Mouse (Mus musculus) adrenal gland, postnatal 36 days (tissue): ENCODE data around the gene Kcnip1. TPM values are rescaled to one million over a fixed set of nuclear protein-coding genes. Genes with fewer than 3 reads are reported as not detected.

Source experiments
- DNase-seq, 2 experiments: peaks; one replicate each; pipeline ENCODE4 v3.0.0; 2021; ENCODE audit warnings: mixed read lengths in 1 of 2
- total RNA-seq, 2 experiments: library from RNA; stranded (reverse); gene quantifications; 2 replicates each; pipeline ENCODE4 v1.2.3; 2021

Gene Kcnip1
- total RNA-seq, 2 experiments from 2014 or later = 2.2 to 3.5 TPM

DNA sequence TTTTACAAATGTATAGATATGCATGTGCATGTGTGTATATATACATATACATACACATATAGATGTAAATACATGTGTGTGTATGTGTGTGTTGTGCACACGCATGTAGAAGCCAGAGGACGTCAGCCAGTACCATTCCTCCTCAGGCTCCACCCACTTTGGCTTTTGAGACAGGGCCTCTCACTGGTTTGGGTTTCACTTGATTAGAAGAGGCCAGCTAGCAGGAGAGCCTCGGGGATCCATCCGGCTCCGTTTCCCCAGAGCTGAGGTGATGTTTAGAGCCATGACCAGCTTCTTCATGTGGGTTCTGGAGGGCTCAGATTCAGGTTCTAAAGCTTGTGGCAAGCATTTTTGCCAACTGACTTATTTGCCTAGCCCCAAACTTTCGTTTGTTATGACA is 89.5 kb downstream of the Kcnip1 start:
- no peak for DNase-seq

DNA sequence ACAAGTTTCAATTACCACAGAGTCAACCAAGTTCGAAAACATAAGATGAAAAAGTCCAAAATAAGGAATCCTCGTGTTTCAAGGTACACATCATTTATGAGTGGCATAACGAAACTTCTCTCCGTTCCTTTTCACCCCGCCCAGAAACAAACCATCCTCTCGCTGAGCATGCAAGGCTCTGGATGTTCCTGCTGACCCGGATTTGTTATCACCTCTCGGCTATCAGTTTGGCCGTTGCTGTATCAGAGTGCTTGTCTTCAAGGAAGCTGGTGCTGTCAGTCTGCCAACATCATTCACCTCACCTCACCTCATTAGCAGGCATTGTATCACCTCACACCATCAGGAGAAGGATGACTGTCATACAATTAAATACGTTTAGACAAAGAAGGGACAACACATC is 90.6 kb downstream of the Kcnip1 start:
- no peak for DNase-seq

DNA sequence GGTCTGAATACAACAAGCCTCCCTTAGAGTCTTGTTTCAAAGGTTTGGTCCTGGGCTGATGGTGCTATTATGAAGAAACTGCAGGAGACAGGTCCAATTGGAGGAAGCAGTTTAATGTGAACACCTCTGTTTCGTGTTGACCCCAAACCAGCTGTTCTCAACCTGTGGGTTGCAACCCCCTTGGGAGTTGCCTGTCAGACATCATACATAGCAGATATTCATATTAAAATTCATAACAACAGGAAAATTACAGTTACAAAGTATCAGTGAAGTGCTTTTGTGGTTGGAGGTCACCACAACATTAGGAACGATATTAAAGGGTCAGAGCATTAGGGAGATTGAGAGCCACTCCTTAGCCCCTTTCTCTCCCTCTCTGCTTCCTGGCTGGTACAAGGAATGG is 91.2 kb downstream of the Kcnip1 start:
- DNase-seq = no peak

DNA sequence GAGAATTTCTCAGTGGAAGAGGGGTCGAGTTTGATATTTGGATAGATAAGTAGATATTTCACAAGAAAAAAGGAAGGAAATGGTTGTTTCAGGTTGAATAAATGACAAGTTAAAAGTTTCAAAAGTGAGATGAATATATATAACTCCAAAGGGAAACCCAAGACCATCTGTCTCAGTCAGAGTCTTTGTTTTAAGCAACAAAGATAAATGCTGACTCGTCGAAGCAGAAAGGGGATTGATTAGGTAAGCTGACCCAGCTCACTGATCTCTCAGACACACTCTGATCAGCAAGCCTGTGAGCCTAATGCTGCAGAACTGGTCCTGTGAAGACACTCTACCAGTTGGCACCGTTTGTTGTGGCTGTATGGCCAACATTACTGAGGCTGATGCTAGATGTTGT is 101.9 kb downstream of the Kcnip1 start:
- DNase-seq = no peak

DNA sequence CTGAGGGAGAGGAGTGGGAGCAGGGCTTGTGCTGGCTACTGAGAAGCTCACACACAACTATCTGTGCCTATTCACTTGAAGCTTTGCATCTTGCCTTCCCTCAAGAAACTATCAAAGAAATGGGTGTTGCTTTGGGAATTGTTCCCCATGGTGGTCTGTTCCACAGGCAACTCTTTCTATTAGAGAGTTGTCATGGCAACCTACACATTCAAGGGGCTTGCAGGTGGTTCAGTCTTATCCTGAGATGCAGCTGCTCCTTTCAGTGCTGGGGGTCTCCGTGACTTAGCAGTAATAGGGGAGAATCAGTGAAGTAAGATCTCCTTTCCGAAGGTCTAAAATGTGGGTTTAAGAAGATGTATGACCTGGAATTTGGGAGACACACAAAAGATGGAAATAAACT is 102.6 kb downstream of the Kcnip1 start:
- no peak for DNase-seq

DNA sequence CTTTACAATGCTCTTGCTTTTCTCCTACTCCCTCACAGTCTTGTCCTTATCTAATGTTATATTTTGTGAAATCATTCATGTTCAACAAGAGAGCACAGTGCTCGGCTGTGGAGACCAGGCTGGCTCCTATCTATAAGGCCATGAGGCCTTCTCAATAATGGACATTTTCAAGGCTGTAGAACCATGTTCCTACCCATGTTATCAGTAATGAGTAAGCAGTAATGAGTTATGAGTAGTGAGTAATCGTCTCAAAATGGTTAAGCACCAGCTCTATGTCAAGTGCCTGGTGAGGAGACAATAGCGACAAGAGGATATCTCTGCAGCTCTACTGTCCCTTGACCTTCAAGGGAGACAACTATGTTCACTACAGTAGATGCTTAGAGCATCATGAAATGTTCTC is 105.3 kb downstream of the Kcnip1 start:
- no peak for DNase-seq

DNA sequence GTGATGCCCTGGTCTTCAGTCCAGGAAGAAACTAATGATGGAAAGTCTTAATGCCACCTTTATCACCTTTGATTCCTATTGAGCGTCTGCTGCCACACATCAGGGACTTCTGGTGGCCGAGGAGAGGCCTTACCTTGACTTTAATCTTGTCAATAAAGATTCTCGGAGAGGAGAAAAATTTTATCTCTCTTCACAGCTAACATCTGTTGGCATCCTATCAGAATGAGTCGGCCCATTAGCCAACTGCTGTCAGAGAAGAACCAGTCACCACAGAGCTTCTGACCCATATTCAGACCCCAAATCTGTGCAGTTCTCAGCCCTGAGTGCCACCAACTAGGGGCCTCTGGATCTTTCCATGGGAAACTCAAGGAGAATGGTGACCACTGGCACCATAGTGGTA is 107.0 kb downstream of the Kcnip1 start:
- no peak for DNase-seq

DNA sequence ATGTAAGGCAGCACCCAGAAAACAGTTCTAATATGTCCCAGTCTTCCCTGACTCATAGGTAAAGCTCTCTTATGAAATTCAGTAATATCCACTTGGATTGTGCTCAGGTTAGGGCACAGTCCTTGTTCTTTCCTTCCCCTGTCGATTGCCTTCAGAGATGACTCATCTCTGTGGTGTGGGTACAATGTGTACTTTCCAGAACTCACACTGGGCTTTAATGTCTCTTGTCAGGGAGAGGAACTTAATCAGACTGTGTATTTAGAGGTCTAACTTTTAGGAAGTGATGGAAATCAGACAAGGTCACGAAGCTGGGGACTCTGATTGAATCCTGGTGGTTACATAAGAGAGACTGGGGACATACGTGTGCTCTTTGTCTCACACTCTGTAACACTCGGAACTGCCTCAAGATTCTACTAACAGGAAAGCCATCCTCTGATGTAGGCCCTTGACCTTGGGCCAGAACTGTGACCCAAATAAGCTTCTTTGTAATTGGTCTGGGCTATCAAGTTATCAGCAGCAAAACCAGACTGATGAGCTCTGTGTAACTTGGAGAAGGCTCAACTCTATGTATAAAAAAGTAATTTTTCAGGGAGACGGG is 110.1 kb downstream of the Kcnip1 start:
- DNase-seq = peak in 1 of 2 experiments; percentile 33

DNA sequence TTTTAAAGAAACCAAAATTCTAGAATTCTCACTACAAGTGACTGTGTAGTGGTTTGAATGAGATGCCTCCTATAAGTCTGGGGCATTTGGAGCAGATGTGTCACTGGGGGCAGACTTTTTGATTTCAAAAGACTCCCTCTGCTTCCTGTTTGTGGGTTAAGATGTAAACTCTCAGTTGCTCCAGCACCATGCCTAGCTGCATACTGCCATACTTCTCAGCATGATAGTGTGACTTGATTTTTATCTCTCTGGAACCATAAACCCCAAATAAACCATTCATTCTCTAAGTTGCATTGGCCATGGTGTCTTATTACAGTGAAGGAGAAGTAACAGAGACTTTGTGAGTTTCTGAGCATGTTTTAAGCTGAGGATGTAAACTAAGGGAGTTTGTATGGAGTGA is 118.0 kb downstream of the Kcnip1 start:
- no peak for DNase-seq

DNA sequence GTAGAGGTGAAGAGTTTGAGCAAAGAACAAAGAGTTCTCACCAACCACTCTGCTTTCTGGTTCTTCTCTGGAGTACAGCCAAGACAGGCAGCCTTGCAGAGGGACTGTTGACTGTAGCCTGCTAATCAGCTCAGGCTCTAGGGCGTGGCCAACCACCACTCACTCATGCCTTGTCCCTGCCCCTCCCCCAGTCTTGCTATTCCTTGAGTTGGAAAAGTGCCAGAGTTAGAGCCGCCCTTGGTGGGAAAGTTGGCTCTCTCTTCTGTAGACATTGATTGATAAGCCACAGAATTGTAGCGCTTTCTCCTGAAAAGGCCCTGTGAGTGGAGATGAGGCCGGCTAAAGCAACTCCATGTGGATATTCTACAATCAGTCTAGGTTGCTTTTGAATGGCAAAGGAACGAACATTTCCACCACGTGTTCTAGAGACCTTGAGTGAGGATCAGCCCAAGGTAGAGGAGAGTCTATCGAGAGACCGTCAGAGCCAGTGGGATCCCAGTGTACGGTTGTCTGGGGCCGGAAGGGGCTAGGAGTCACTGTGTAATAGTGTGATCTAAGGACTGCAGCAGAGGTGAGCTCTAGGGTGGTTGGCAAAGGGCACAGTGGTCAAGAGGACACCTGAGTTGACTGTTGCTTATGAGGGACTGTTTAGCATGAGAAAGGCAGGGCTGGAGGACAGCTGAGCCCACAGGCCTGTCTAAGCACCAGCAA is 119.7 kb downstream of the Kcnip1 start:
- peak; percentile 52 to 64 for DNase-seq

DNA sequence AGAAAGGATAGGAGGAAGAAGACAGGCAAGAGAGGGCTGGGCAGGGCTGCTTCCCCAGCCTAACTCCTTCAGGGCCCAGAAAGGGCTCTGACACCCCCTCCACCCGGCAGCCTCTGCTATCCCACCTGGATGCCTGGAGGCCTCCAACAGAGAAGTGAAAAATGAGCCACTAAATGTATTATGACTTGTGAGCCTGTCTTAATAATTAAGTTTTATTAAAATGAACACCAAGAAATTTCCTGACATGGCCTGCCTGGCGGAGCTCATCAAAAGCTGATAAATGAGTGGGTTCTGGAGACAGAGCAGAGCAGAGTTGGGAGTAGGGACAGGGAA is 120.3 kb downstream of the Kcnip1 start:
- no peak for DNase-seq

DNA sequence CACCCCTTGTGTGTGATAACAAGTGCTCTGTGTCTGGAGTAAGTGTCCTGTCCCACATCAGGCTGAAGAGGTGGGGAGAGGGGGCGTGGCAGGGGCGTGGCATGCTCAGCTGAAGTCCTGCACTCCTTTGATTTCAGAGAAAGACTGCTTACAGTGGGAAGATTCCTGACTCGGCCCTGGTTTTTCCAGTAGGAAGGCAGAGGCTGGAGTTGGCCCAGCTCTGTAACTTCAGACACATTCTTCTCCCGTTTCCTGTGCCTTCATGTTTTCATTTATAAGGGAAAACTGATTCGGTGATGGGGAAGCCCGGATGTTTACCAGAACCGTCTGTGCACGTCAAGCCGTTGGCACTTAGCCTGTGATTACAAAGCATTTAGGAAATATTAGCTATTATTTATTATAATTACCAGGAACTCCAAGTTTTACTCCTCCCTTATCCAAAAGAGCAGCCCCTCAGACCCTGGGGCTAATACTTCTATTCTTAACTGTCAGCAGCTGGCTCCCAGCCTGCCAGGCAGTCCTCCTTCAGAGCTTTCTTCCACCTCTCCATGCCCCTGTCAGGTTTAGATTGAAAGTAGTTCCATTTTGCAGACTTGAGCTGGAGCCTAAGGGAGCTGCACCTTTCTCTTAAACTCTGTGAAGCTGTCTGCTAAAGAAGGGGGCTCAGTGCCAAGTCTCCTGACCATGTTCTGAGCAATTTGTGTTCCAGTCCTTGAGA is 120.8 kb downstream of the Kcnip1 start:
- DNase-seq = peak in 1 of 2 experiments; percentile 40

DNA sequence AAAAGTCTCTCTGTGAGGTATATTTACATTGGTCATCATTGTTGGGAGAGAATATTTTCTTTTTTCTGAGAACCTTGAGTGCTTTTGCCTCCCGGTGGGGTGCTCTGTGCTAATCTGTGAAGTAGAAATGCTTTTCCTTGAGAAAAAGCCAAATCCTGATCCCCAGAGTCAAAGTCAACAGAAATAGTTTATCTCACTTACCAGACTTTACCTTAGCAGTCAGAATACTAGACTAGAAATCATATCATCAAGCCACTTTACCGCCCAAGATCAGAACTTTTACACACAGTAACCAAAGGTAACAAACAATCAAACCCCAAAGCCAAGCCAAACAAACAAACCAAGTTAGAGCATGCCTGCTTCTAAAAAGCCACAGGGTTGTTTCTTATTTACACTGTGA is 122.7 kb downstream of the Kcnip1 start:
- no peak for DNase-seq

DNA sequence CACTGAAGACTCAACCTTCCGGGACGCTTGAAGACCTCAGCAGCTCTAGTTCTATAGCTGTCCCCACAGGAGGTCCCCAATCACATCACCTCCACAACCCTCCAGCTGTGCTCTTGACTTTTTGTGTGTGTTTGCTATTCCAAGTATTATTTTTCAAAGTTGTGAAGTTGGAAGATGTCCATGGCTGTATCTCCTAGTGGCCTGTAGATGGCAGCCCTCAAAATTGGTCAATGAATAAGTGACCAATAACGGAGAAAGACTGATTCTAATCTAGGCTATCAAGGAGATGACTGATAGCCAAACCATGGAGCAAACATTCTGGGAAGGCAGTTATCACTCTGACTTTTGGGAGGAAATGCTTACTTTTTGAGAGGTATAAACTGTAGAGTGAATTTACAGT is 123.4 kb downstream of the Kcnip1 start:
- no peak for DNase-seq

DNA sequence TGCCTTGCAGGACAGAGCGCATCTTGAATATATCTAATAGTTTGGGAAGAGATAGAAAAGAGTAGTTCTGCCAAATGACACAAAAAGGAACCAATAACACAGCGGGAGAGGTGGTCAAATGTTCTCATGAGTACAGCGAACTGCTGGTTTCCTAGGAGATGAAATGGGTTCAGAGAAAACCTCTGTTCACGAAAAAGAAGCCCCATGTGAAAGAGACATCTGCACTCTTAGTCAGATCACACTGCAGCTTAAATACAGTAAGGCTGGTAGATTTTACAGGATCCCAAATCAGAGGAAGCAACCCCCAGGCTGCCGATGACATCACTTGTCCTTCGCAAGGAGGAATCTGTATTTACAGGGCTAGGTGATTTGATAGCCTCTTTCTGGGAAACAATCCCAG is 126.2 kb downstream of the Kcnip1 start:
- DNase-seq = no peak

DNA sequence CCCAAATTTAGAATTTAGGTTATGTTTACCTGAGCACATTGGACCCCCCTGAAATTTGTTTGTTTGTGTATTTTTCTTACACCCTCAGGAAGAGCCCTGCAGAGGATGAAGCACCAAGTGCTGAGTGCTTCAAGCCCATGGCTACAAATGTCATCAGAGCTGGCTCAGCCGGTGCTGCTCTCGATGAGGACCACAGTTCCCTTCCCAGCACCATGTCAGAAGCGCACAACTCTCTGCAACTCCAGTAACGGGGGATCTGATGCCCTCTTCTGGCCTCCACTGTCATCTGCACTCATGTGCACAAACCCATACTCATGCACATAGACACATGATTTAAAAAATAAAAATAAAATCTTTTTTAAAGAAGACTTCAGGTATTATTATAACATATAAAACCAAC is 128.7 kb downstream of the Kcnip1 start:
- DNase-seq = no peak

DNA sequence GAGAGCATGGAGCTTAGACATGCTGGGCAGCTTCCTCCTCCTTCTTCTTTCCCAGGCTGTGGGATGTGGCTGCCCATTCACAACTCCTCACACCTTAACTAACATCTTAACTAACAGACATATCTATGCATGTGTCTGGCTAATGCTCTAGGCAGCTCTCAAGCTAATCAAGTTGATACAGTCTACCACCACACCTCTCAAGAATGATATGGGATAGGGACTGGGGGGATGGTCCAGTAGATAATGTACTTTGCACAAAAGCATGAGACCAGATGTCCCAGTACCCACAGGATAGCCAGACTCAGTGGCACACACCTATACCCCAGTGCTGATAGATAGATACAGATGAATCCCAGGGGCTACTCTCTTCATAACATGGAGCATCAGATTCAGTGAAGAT is 131.1 kb downstream of the Kcnip1 start:
- DNase-seq = no peak

DNA sequence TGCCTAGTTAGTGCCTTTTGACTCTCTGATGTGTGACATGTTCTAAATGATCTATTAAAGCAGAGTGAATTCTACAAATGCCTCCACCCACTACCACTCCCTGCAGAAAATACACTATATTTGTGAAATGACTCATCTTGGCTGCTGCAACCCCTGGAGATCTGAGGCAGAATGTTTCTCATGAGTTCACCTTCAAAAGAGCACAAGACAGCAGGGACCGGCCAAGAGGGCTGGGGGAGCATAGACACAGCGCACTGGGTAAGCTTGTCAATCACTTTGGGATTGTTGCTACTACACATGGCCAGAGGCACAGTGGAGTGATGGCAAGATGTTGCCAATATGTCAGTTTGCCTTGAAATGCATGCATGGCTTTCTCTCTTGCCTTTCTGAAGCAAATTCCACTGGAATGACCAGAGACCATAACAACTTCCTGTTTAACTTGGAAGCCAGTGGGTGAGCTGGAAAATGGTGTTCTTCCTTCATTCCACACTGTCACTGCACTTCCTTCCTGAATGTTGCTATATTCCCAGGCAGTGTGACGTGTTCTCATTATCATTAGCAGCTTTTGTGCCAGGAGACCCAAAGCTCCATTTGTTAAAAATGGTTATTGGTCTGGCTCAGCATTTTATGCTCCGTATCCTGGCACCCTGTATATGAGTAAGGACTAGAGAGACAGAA is 131.9 kb downstream of the Kcnip1 start:
- no peak for DNase-seq

DNA sequence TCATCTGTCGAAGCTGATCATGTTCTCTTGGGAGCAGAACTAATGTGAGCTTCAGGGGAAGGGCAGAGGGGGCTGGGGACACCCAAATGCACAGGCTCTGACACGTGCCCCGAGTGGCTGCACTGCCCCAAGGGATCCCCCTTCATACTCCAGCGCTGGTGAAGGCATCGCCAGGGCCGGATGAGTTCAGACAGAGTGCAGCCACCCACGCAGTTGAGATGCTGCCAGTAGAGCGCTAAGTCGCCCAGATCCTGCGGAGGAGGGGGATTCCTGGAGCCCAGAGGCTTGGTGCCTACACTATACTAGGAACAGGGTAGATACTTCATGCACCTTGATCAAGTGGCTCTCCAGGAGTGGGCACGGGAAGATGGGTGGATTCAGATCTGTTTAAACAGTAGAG is 143.3 kb downstream of the Kcnip1 start:
- no peak for DNase-seq

DNA sequence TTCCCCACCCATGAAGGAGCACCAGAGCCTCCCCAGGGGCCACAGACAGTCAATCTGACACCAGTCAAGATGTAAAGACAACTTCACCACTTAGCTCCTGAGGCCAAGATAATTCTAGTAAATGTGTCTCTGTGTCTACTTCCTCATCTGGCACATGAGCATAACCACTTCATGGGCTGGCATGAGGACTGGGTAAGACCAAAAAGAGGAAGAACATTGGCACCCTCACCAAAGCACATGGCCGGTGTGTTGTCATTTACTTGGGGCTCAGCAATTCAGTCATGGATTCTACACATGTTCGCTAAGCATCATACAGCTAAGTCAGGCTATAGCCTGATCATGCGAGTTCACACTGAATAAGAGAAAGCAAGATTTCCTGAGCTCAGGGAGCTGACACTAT is 144.3 kb downstream of the Kcnip1 start:
- no peak for DNase-seq

DNA sequence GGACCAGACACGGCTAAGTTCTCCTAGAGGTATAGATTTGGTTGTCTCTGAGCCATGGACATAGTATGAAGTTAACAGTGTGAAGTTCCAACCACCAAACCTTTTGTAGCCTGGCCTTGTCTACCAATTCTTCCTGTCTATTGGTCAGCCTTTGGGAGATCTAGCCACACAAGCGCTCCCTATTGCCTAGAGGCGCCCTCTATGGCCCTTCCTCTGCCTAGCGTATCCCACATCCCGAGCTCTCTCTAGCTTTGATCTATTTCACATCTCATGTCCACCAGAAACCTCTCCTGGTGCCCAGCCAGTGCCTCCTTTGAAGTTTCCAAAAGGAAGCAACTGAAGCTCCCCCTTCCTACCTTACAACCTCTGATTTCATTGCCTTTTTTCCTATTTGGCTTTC is 147.0 kb downstream of the Kcnip1 start:
- no peak for DNase-seq

DNA sequence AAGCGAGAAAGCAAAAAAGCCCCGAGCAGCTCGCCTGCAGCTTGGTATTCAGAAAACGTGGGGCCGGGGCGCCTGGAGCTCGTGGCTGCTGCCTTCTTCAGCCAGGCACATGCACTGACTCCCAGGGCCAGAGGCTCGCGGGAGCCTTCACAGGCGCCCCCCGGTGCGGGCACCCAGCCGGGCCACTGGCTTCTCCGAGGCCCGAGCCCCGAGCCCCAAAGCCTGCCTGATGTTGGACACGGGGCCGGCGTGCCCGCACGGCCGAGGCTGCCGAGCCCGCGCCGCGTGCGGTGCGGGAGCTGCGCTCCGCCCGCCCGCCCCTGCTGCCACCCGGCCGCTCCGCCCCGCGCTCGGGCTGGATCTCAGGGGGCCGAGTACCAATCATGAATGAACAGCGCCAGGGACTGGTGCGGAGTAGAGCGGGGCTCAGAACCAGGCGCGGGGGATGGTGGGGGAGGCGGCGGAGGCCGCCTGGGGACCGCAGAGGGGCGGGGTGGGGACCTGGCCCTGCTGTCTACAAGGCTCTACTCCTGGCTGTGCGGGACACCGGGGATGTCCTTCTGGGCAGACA is 149.6 kb downstream of the Kcnip1 start:
- peak in 1 of 2 experiments; percentile 2 for DNase-seq

DNA sequence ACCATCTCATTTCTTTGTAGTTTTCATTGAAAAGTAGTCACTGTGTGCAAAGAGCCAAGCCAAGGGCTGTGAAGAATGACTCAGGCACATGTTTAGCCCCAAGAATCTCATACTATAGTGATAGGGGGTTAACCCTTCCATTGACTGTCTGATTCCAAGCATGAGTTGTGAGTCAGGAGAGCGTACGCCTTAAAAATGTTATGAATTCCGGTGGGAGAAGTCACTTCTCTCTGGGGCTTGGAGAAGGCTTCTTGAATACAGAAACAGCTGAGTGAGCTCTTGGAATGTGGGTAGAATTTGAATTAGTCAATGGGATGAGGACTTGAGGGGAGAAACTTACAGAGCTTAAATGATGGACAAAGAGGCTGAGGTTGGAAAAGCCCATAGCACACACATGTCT is 153.9 kb downstream of the Kcnip1 start:
- DNase-seq = no peak
